Mouse (Mus musculus): Measurements from ENCODE around the gene Map3k9. TPM values are rescaled to one million over a fixed set of nuclear protein-coding genes. Genes with fewer than 3 reads are reported as not detected.

Map3k9 gene
- total RNA-seq, 2 experiments from 2014 or later, result 0.83 TPM; not detected in 1

GRCm38 (mm10) chr12:81724776-81725175 is 56.2 kb downstream of the Map3k9 start:
- ATAC-seq (replicated peaks; ENCODE audit: low FRiP score, poor library complexity, severe bottlenecking), result no peak

- ATAC-seq (replicated peaks; ENCODE audit: low FRiP score, poor library complexity, severe bottlenecking), result no peak
Observed at GRCm38 (mm10) chr12:81723375-81723774, 57.6 kb downstream of the Map3k9 start.

GRCm38 (mm10) chr12:81719715-81720114 is 61.3 kb downstream of the Map3k9 start:
- no peak for ATAC-seq (replicated peaks; ENCODE audit: low FRiP score, poor library complexity, severe bottlenecking)

- ATAC-seq (replicated peaks; ENCODE audit: low FRiP score, poor library complexity, severe bottlenecking), result no peak
Observed at GRCm38 (mm10) chr12:81719161-81719560, 61.8 kb downstream of the Map3k9 start.

GRCm38 (mm10) chr12:81712618-81713017 is 68.4 kb downstream of the Map3k9 start:
- ATAC-seq (replicated peaks; ENCODE audit: low FRiP score, poor library complexity, severe bottlenecking), result no peak

- ATAC-seq (replicated peaks; ENCODE audit: low FRiP score, poor library complexity, severe bottlenecking), result no peak
Observed at GRCm38 (mm10) chr12:81702903-81703302, 78.1 kb downstream of the Map3k9 start.

- no peak for ATAC-seq (replicated peaks; ENCODE audit: low FRiP score, poor library complexity, severe bottlenecking)
Observed at GRCm38 (mm10) chr12:81698011-81698410, 83.0 kb downstream of the Map3k9 start.

GRCm38 (mm10) chr12:81691177-81691730 is 89.7 kb downstream of the Map3k9 start:
- ATAC-seq (replicated peaks; ENCODE audit: low FRiP score, poor library complexity, severe bottlenecking), result no peak

- no peak for ATAC-seq (replicated peaks; ENCODE audit: low FRiP score, poor library complexity, severe bottlenecking)
Observed at GRCm38 (mm10) chr12:81690751-81691150, 90.2 kb downstream of the Map3k9 start.

GRCm38 (mm10) chr12:81690111-81690510 is 90.9 kb downstream of the Map3k9 start:
- ATAC-seq (replicated peaks; ENCODE audit: low FRiP score, poor library complexity, severe bottlenecking), result no peak

GRCm38 (mm10) chr12:81689505-81690056 is 91.4 kb downstream of the Map3k9 start:
- no peak for ATAC-seq (replicated peaks; ENCODE audit: low FRiP score, poor library complexity, severe bottlenecking)

GRCm38 (mm10) chr12:81688537-81688936 is 92.4 kb downstream of the Map3k9 start:
- ATAC-seq (replicated peaks; ENCODE audit: low FRiP score, poor library complexity, severe bottlenecking), result no peak

- no peak for ATAC-seq (replicated peaks; ENCODE audit: low FRiP score, poor library complexity, severe bottlenecking)
Observed at GRCm38 (mm10) chr12:81687873-81688272, 93.1 kb downstream of the Map3k9 start.

- ATAC-seq (replicated peaks; ENCODE audit: low FRiP score, poor library complexity, severe bottlenecking), result no peak
Observed at GRCm38 (mm10) chr12:81686406-81687117, 94.4 kb downstream of the Map3k9 start.

- no peak for ATAC-seq (replicated peaks; ENCODE audit: low FRiP score, poor library complexity, severe bottlenecking)
Observed at GRCm38 (mm10) chr12:81685981-81686380, 95.0 kb downstream of the Map3k9 start.

GRCm38 (mm10) chr12:81684096-81684495 is 96.9 kb downstream of the Map3k9 start:
- no peak for ATAC-seq (replicated peaks; ENCODE audit: low FRiP score, poor library complexity, severe bottlenecking)

- ATAC-seq (replicated peaks; ENCODE audit: low FRiP score, poor library complexity, severe bottlenecking), result no peak
Observed at GRCm38 (mm10) chr12:81683395-81683794, 97.6 kb downstream of the Map3k9 start.

GRCm38 (mm10) chr12:81679807-81680529 is 101.0 kb downstream of the Map3k9 start:
- ATAC-seq (replicated peaks; ENCODE audit: low FRiP score, poor library complexity, severe bottlenecking), result no peak

GRCm38 (mm10) chr12:81675557-81675956 is 105.4 kb downstream of the Map3k9 start:
- ATAC-seq (replicated peaks; ENCODE audit: low FRiP score, poor library complexity, severe bottlenecking), result no peak

Data from erythroid progenitor cell, adult 5-6 weeks (primary cell).